Mouse (Mus musculus): ENCODE results near the gene Adprhl2. TPM values are rescaled to one million over a fixed set of nuclear protein-coding genes. Genes with fewer than 3 reads are reported as not detected.

The Adprhl2 gene
- 25.3 and 33.9 TPM in 2 replicates for polyA plus RNA-seq (2012; rRNA removed)

DNA sequence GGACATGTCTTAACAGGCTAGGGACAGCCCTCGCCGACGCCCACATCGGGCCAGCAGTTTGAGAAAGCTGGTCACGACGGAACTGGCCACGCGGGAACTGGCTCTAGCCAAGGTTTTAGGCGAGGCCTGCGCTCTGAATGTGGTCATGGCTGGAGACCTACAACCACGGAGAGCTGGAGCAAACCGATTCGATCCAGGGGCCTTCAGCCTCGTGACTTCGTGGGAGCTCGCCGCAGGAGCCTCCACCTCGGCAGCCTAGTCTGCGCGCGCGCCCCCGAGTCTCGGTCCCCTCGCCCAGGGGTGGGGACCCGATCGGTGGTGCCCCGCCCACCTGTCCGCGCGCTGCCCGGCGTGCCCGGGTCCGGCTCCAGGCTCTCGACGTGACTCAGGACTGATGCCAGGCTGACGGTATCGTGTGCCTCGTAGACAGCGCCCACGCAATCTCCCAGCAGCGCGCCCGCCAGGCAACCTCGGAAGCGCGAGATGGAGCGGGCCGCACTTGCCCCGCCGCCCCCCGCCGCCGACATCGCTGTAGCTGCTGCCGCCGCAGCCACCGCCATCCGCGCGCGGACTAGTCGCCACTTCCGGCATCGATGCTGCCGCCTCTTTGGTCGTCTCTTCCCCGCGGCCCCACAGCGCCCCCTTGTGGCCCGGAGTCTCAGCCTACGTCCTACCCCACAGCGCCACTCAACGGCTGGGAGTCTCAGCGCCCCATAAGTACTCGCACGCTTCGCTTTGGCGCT, at the start of gene Adprhl2:
Gene Adprhl2, minus strand, starts transcription at position 593 of the 743 bp plus-strand sequence.
- Histone ChIP-seq H3K4me3 (ENCODE audit: low read depth, low read length) (peak within 1 kb of the TSS; percentile 84), H3K36me3 (ENCODE audit: control insufficient read depth, insufficient read depth, low read length) (peaks cover 21% of the 10 kb centered on the region), H3K27me3 (ENCODE audit: control insufficient read depth, insufficient read depth, low read length) (0 out of 2 replicates have a peak, but pooled peaks cover 2% of the 10 kb centered on the region), H3K27ac (ENCODE audit: insufficient read depth, low read depth, low read length) (no peak within 1 kb of the TSS), H3K4me1 (ENCODE audit: control insufficient read depth, insufficient read depth, insufficient read length, low read length) (peaks cover 2% of the 10 kb centered on the region; the same call in 1 of the 2 replicates)
- under 1% methylated on average over 80 of the region's 80 CpGs for WGBS
- TF ChIP-seq CTCF (IDR thresholded peaks at IDR 0.05; ENCODE audit: extremely low read depth, insufficient read length, insufficient replicate concordance, low read depth, low read length) (peak; percentile 100), POLR2A (IDR thresholded peaks at IDR 0.05; ENCODE audit: low read depth, low read length) (peak; percentile 60)

- Histone ChIP-seq H3K27me3 (ENCODE audit: control insufficient read depth, insufficient read depth, low read length) (no peaks in the 10 kb centered on the region), H3K36me3 (ENCODE audit: control insufficient read depth, insufficient read depth, low read length) (peaks cover 18% of the 10 kb centered on the region), H3K4me3 (ENCODE audit: low read depth, low read length) (no peak overlapping the region), H3K4me1 (ENCODE audit: control insufficient read depth, insufficient read depth, insufficient read length, low read length) (no peaks in the 10 kb centered on the region), H3K27ac (ENCODE audit: insufficient read depth, low read depth, low read length) (no peak overlapping the region)
- WGBS, result 57% methylated on average over 1 of the region's 1 CpGs
- TF ChIP-seq CTCF (IDR thresholded peaks at IDR 0.05; ENCODE audit: extremely low read depth, insufficient read length, insufficient replicate concordance, low read depth, low read length) (no peak), POLR2A (IDR thresholded peaks at IDR 0.05; ENCODE audit: low read depth, low read length) (no peak)
These were observed 38.6 kb upstream of the Adprhl2 start for GRCm38 (mm10) chr4:126360069-126360468.

GRCm38 (mm10) chr4:126343451-126343850, 21.9 kb upstream of the Adprhl2 start:
- Histone ChIP-seq H3K27me3 (ENCODE audit: control insufficient read depth, insufficient read depth, low read length) (no peaks in the 10 kb centered on the region), H3K36me3 (ENCODE audit: control insufficient read depth, insufficient read depth, low read length) (peaks cover 24% of the 10 kb centered on the region), H3K4me1 (ENCODE audit: control insufficient read depth, insufficient read depth, insufficient read length, low read length) (no peaks in the 10 kb centered on the region), H3K4me3 (ENCODE audit: low read depth, low read length) (no peak overlapping the region), H3K27ac (ENCODE audit: insufficient read depth, low read depth, low read length) (no peak overlapping the region)
- WGBS, result 59% methylated on average over 4 of the region's 4 CpGs
- TF ChIP-seq CTCF (IDR thresholded peaks at IDR 0.05; ENCODE audit: extremely low read depth, insufficient read length, insufficient replicate concordance, low read depth, low read length), result no peak
- no peak for TF ChIP-seq POLR2A (IDR thresholded peaks at IDR 0.05; ENCODE audit: low read depth, low read length)

DNA sequence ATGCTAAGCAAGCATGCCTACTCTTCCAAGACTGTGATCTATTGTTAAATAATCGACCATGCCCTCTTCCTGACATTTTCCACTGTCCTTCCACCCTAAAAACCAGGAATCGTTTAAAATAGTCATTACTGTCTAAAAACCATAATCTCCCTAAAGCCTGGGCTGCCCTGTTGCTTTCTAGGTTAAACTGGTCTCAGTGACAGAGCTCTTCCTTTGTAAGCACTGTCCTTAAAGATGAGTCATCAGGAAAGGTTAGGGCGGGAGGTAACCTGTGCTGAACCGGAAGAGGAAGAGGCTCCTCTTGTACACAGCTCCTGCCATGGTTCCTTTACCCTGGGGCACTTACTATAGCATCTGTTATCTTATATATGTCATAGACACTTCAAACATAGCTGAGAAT, 18.0 kb upstream of the Adprhl2 start:
- WGBS, result 63% methylated on average over 4 of the region's 4 CpGs
- no peaks in the 10 kb centered on the region for H3K4me1 ChIP-seq (ENCODE audit: control insufficient read depth, insufficient read depth, insufficient read length, low read length)
- H3K36me3 ChIP-seq (ENCODE audit: control insufficient read depth, insufficient read depth, low read length), result peaks cover 11% of the 10 kb centered on the region
- H3K27ac ChIP-seq (ENCODE audit: insufficient read depth, low read depth, low read length), result no peak overlapping the region
- H3K27me3 ChIP-seq (ENCODE audit: control insufficient read depth, insufficient read depth, low read length), result no peaks in the 10 kb centered on the region
- no peak overlapping the region for H3K4me3 ChIP-seq (ENCODE audit: low read depth, low read length)
- TF ChIP-seq POLR2A (IDR thresholded peaks at IDR 0.05; ENCODE audit: low read depth, low read length) (no peak), CTCF (IDR thresholded peaks at IDR 0.05; ENCODE audit: extremely low read depth, insufficient read length, insufficient replicate concordance, low read depth, low read length) (no peak)

- WGBS, result 65% methylated on average over 3 of the region's 3 CpGs
- no peaks in the 10 kb centered on the region for H3K27me3 ChIP-seq (ENCODE audit: control insufficient read depth, insufficient read depth, low read length)
- H3K4me1 ChIP-seq (ENCODE audit: control insufficient read depth, insufficient read depth, insufficient read length, low read length), result no peaks in the 10 kb centered on the region
- no peak for TF ChIP-seq POLR2A (IDR thresholded peaks at IDR 0.05; ENCODE audit: low read depth, low read length)
- peak; percentile 46; the same call in 1 of the 2 replicates for TF ChIP-seq CTCF (IDR thresholded peaks at IDR 0.05; ENCODE audit: extremely low read depth, insufficient read length, insufficient replicate concordance, low read depth, low read length)
- no peaks in the 10 kb centered on the region for H3K36me3 ChIP-seq (ENCODE audit: control insufficient read depth, insufficient read depth, low read length)
- no peak overlapping the region for H3K4me3 ChIP-seq (ENCODE audit: low read depth, low read length)
- no peak overlapping the region for H3K27ac ChIP-seq (ENCODE audit: insufficient read depth, low read depth, low read length)
These were observed 10.9 kb upstream of the Adprhl2 start for GRCm38 (mm10) chr4:126332358-126332757.

DNA sequence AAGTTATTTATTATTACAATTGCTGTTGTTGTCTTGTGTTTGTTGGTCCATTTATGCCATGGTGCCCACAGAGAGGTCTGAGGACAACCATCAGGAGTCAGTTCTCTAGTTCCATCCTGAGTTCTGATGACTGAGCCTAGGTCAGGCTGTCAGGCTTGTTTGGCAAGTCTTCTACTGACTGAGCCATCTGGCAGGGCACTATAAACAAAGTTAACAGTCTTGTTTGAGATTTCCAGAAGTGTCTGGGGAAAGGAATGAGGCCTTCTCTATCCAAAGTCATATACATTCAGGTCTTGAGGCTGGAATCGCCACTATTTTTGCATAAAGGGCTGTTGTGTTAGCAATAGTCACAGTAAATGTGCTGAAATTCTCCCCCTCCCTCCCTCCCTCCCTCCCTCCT, 10.2 kb upstream of the Adprhl2 start:
- H3K27me3 ChIP-seq (ENCODE audit: control insufficient read depth, insufficient read depth, low read length), result no peaks in the 10 kb centered on the region
- no peaks in the 10 kb centered on the region for H3K4me1 ChIP-seq (ENCODE audit: control insufficient read depth, insufficient read depth, insufficient read length, low read length)
- WGBS, result 32% methylated on average over 1 of the region's 1 CpGs
- TF ChIP-seq POLR2A (IDR thresholded peaks at IDR 0.05; ENCODE audit: low read depth, low read length) (no peak), CTCF (IDR thresholded peaks at IDR 0.05; ENCODE audit: extremely low read depth, insufficient read length, insufficient replicate concordance, low read depth, low read length) (no peak)
- H3K27ac ChIP-seq (ENCODE audit: insufficient read depth, low read depth, low read length), result no peak overlapping the region
- H3K4me3 ChIP-seq (ENCODE audit: low read depth, low read length), result no peak overlapping the region
- H3K36me3 ChIP-seq (ENCODE audit: control insufficient read depth, insufficient read depth, low read length), result no peaks in the 10 kb centered on the region

- H3K4me3 ChIP-seq (ENCODE audit: low read depth, low read length), result no peak overlapping the region
- TF ChIP-seq POLR2A (IDR thresholded peaks at IDR 0.05; ENCODE audit: low read depth, low read length) (no peak), CTCF (IDR thresholded peaks at IDR 0.05; ENCODE audit: extremely low read depth, insufficient read length, insufficient replicate concordance, low read depth, low read length) (no peak)
- no peaks in the 10 kb centered on the region for H3K36me3 ChIP-seq (ENCODE audit: control insufficient read depth, insufficient read depth, low read length)
- 61% methylated on average over 4 of the region's 4 CpGs for WGBS
- no peak overlapping the region for H3K27ac ChIP-seq (ENCODE audit: insufficient read depth, low read depth, low read length)
- no peaks in the 10 kb centered on the region for H3K4me1 ChIP-seq (ENCODE audit: control insufficient read depth, insufficient read depth, insufficient read length, low read length)
- 0 out of 2 replicates have a peak, but pooled peaks cover under 1% of the 10 kb centered on the region for H3K27me3 ChIP-seq (ENCODE audit: control insufficient read depth, insufficient read depth, low read length)
These were observed 8.8 kb upstream of the Adprhl2 start for GRCm38 (mm10) chr4:126330295-126330694.

Data from small intestine, adult 2 months (tissue).